Mouse (Mus musculus): ENCODE measurements around the gene Syt3. TPM values are rescaled to one million over a fixed set of nuclear protein-coding genes. Genes with fewer than 3 reads are reported as not detected.

Syt3 gene
- total RNA-seq (2021), result 10 to 100 TPM; 85.4 to 87.4 TPM
- long read RNA-seq, transcript Syt3-201 (11 exons, 2,627 nt), result minor isoform, 24 of 180 reads
- long read RNA-seq, transcript Syt3-202 (11 exons, 2,494 nt), result major isoform, 64 of 180 reads
- long read RNA-seq, partial matches to known transcripts, result 67 of 180 reads
- long read RNA-seq, other reads (novel, unspliced or antisense), result 24 of 180 reads

DNA sequence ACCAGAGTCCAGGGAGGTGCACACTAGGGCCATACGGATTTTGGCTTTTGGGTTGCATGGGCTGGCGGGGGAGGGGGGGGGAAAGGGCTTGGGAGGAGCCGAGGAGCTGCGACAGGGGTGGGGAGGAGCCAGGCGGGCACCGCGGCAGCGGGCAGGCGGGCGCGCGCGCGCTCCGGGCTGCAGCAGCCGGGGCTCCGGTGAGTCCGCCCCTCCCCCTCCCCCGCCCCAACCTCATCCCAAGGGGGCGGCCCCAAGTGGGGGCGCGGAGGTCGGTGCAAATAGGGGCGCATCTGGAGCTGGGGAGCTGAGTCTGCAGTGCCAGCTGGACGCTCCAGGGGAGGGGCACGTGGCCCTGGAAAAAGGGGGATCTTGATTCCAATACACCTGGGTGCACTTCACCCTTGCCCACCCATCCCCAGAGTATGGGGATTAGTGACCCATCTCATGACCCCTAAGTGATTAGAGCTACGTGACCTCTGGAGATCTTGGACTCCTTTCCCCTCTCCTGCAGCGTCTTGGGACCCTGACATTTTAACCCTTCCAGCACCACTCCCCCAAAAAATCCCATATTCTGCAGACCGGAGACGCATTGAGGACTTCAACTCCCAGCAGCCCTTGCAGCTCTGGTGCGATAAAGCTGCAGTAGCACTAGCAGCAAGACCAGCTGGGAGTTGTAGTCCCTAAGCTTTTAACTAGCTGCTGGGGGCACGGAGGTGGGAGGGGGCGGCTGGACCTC, at the start of gene Syt3:
Gene Syt3 (plus strand): TSS at position 123 of the 736 bp plus-strand sequence.
- DNase-seq (ENCODE audit: low spot score in 2 of 2), result peak; percentile 67 to 88

DNA sequence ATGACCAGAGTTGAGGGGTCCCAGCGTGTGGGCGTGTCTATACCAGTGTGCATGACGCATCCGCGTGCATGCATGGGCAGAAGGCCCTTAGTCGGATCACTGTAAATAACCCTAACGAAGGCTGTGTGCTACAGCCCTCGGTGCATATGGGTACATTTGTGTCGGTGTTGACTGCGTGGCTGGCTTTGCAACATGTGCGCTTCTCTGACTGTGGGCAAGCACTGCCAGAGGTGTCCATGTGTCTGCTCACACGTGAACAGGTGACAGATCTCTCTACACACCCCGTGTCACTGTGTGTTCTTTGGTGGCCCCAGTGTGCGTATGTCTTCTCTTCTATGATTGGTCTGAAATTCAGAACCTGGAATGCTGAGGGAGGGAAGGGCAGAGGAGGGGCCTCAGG, 49.8 kb upstream of the Syt3 start:
- DNase-seq (ENCODE audit: low spot score in 2 of 2), result peak in 1 of 2 experiments; percentile 26

DNA sequence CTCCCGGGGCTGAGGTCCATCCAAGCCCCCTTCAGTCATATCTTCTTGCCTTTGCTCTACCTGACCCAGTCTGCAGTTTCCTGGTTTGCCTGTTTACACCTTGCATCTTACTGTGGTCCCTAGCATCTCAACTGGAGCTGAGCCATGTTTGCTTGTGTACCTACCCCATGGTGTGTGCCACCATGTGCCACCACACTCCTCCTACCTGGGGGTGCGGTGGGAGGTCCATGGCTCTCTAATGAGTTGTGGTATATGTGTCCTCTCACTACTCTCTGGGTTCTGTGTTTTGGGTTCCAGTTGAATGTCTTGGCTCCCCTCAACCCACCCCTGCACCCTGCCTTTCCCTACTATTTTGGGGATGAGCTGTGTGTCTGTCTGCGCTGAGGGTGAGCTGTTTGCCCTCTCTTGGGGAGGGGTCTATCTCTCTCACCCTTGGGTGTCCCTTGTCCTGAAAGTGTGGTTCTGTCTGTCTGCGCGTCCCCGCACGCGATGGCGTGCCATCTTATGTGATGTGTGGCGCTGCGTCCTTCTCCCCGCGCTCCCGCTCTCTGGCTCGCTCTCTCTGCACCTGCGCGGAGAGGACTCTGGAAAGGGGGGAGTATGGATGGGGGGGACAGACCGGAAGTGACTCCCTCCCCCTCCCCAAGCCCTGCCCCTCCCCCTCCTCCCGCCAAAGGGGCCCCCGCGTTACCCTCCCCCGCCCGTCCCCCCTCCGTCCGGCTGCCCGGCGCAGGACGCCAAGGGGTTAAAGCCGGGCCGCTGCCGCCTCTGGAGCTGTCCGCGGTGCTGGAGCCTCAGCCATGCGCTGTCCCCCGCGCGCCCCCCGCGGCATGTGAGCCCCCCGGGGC, 48.6 kb upstream of the Syt3 start:
- DNase-seq (ENCODE audit: low spot score in 2 of 2), result peak in 1 of 2 experiments; percentile 49

DNA sequence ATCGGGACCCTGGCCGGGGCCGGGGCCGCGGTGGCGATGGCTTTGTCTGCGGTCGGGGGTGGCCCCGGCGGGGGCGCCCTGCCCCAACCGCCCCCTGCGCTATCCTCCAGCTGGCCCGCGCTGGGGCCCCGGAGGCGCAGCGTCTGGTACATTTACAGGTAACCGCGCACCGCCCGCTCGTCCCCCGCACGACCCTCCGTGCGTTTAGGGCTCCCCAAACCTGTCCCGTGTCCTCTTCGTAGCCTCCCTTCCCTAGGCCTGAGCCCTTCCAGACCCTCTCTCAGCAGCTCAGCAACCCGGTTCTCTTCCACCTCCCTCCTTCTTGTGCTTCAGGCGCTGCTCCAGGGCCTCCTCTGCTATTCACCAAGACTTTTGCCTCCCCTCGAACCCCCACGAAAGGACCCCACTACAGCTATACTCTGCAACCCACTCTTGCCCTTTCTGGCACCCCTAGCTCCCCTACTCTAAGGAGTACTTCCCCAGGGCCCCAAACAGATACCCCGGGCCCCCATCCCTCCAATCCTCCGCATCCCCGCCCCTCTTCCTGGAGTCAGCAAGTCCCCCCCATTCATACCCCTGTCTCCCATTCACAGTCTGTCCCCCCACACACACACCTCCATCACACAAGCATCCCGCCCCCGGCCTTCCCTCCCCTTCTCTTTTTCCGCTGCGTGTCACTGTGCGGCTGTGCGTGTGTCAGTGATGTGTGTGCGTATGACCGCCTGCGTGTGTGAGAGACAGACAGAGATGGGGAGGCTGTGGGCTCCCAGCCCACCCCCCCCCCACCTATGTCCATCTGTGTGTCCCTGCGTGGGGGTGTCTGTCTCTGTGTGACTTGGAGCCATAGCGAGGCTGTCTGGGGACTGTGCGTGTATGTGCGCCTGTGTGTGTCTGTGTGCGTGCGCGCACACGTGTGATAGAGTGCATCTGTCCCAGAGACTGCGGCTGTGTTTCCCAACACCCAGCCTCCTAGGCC, 47.6 kb upstream of the Syt3 start:
- DNase-seq (ENCODE audit: low spot score in 2 of 2), result peak in 1 of 2 experiments; percentile 78

DNA sequence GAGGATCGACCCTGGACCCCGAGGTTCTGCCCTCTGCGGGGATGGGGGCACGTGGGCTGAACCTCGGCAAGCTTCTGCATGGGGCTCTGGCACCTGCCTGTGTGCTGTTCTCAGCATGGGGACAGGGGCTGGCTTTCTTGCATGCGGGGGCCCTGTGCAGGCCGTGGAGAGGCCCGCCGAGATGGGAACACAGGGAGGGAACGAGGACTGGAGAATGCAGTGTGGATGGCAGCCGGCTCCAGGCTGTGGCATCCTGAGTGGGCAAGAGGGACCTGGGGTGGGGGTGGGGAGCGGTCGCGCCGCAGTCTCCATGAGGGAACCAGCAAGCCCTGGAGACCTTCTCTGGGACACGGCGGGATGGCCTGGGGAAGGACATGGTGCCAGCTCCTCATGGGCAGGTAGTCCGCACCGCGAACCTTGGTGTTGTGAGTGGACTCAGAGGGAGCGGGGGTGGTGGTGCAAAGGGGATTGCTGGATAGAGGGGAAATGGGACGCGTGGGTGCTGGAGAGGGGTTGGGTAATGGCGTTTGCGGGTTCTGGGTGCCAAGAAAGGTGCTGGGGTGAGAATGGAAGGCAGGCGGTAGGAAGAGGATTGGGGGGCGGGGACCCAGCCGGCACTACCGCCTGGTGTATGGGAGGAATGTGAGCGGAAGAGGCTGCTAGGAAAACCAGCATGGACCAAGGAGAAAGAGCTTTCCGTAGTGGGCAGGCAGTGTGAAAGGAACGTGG, 46.6 kb upstream of the Syt3 start:
- no peak for DNase-seq (ENCODE audit: low spot score in 2 of 2)

DNA sequence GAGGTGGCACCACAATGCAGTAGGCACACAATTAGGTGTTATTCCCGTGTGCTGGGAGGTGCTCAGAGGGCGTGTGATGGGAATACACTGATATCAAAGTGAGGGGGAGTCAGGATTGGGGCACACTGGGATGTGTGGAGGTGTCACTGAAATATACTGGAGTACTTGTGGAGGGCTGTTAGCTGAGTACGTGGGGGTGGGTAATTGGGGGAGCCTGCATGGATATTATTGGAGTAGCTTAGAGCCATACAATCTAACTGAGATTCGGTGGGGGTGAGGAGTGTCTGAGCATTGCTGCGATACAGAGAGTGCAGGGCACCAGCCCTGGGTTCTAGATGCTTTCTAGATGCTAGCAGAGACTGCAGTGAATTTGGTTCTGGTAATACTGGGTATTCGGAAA, 43.7 kb upstream of the Syt3 start:
- DNase-seq (ENCODE audit: low spot score in 2 of 2), result no peak

DNA sequence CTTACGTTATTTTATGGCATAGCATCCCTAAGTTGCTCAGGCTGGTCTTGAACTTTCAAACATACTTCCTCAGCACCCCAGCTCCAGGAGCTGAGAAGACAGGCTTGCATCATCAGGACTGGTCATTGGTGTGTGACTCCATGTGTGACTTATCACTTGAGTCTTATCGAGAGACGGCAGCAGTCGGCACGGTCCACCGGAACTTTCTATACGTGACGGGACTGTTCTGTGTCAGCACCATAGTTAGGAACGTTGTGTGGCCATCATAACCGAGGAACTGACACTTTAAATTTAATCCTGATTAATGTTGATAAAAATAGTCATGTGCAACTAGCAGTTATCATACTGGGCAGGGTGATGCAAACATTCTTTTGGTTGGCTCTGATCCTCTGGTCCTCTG, 42.8 kb upstream of the Syt3 start:
- DNase-seq (ENCODE audit: low spot score in 2 of 2), result no peak

DNA sequence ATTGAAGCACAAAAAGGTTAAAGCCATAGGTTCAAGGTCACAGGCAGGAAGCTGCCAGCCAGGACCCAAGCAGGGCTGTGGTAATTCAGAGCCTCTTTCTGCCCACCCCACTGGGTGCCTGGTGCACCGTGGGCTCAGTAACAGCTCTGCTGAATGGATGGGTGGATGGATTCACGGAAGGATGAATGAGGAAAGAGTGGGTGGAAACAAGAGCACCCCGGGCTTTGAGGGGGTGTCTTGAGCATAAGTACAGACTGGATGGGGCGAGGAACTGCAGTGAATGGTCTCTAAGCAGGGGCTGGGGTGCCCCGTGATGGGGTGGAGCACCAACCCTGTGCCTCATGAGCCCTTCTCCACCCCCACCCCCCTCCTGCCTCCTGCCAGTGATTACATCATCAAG, 42.2 kb upstream of the Syt3 start:
- no peak for DNase-seq (ENCODE audit: low spot score in 2 of 2)

DNA sequence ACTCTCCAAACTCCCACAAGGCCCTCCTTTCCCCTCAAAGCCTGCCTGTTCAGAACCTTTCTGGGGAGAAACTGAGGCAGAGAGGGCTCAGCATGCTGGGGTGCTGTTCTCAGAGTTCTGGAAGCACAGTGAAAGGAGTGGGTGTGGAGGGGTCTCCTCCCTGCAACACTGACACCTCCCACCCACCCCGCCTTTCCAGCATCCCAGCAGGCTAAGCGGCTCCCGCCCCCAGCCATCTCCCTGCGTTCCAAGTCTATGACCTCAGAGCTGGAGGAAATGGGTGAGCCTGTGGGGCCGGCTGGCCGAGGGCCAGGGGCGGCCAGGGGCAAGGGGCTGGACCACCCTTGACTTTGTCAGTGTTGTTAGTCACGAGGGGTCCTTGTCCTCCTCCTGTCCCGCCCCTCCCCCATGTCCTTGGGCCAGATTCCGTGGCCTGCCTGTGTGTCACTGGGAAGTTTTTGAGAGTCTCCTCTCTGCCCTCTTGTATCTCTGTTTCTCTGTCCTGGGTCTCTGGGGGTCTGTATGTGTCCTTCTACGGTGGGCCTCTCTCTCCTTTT, 40.4 kb upstream of the Syt3 start:
- no peak for DNase-seq (ENCODE audit: low spot score in 2 of 2)

DNA sequence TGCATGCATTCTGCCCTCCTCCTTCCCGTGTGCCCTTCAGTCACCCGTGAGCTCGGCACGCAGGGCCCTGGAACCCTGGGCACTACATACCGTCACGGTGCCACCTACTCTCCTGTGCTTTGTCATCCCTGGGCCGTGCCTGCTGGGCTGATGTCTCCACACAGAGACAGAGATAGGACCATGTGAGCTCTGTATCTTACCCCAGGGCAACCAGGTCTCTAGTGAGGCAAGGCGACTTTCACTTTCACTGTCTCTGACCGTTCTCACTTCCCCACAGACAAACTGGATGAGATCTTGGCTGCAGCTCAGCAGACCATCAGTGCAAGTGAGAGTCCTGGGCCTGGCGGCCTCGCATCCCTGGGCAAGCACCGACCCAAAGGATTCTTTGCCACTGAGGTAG, 39.3 kb upstream of the Syt3 start:
- no peak for DNase-seq (ENCODE audit: low spot score in 2 of 2)

DNA sequence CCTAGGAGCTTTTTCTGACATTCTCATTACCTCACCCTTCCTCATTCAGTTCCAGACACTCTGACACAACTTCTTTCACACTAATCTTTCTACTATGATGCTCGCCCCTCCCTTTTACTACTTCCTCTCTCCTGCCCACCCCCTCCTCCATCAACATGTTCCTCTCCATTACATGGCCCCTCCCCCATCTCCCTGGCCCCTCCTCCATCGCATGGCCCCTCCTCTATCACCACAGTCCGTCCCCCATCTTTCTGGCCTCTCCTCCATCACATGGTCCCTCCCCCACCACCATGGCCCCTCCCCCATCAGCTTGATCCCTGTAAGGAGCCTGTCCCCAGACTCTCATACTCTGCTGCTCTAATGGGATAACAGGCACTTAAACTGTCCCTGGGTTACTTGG, 34.9 kb upstream of the Syt3 start:
- no peak for DNase-seq (ENCODE audit: low spot score in 2 of 2)

DNA sequence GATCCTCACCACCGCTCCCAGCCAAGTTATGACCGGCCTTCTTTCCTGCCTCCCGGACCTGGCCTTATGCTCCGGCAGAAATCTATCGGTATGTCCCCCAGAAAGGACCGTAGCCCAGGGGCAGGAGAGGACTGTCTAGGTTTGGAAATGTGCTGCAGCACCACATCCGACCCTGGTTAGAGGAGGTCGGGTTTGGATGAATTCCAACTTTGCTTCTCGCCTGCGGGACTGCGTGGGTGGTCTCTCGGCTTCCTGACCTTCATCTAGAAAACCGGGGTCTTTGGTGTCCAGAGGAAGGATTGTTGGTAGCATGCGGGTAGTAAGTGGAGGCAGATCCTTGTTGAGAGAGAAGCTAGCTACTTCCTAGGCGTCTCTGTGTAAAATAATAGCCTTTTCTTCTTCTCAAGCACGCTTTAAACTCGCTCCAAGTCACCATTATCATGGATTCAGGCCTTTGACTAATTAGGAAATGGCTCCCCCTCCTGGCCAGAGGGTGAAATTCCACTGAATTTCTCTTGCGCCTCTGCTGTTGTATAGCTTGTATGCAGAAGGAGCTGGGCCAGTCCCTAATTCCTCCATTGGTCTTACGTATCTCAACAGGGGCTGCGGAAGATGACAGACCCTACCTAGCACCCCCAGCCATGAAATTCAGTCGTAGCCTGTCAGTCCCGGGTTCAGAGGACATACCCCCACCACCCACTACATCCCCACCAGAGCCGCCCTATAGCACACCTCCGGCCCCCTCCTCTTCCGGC, 32.8 kb upstream of the Syt3 start:
- peak in 1 of 2 experiments; percentile 94 for DNase-seq (ENCODE audit: low spot score in 2 of 2)

DNA sequence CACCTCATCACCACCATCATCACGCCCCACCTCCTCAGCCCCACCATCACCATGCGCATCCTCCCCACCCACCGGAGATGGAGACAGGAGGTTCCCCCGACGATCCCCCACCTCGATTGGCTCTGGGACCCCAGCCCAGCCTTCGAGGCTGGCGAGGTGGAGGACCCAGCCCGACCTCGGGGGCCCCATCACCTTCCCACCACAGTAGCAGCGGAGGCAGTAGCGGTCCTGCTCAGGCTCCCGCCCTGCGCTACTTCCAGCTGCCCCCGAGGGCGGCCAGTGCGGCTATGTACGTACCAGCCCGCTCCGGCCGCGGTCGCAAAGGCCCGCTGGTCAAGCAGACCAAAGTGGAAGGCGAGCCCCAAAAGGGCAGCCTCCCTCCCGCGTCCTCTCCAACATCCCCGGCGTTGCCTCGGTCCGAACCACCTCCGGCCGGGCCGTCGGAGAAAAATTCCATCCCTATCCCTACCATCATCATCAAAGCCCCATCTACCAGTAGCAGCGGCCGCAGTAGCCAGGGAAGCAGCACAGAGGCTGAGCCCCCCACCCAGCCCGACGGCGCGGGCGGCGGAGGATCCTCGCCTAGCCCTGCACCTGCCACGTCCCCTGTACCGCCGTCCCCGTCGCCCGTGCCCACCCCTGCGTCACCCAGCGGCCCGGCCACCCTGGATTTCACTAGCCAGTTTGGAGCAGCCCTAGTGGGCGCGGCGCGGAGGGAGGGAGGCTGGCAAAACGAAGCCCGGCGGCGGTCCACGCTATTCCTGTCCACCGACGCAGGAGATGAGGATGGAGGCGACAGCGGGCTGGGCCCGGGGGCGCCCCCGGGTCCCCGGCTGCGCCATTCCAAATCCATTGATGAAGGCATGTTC, 31.8 kb upstream of the Syt3 start:
- DNase-seq (ENCODE audit: low spot score in 2 of 2), result no peak

DNA sequence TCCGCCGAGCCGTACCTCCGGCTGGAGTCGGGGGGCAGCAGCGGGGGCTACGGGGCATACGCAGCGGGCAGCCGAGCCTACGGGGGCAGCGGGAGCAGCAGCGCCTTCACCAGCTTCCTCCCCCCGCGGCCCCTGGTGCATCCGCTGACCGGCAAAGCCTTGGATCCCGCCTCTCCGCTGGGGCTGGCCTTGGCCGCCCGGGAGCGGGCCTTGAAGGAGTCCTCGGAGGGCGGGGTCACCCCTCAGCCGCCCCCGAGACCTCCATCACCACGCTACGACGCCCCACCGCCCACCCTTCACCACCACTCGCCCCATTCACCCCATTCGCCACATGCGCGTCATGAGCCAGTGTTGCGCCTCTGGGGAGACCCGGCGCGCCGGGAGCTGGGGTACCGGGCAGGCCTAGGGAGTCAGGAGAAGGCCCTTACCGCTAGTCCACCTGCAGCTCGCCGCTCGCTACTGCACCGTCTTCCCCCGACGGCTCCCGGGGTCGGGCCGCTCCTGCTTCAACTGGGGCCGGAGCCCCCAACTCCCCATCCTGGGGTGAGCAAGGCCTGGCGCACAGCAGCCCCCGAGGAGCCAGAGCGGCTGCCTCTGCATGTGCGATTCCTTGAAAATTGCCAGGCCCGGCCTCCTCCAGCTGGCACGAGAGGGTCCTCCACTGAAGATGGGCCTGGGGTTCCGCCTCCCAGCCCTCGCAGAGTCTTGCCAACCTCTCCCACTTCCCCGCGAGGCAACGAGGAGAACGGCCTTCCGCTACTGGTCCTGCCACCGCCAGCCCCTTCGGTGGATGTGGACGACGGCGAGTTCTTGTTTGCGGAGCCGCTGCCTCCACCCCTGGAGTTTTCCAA, 30.9 kb upstream of the Syt3 start:
- peak in 1 of 2 experiments; percentile 40 for DNase-seq (ENCODE audit: low spot score in 2 of 2)

DNA sequence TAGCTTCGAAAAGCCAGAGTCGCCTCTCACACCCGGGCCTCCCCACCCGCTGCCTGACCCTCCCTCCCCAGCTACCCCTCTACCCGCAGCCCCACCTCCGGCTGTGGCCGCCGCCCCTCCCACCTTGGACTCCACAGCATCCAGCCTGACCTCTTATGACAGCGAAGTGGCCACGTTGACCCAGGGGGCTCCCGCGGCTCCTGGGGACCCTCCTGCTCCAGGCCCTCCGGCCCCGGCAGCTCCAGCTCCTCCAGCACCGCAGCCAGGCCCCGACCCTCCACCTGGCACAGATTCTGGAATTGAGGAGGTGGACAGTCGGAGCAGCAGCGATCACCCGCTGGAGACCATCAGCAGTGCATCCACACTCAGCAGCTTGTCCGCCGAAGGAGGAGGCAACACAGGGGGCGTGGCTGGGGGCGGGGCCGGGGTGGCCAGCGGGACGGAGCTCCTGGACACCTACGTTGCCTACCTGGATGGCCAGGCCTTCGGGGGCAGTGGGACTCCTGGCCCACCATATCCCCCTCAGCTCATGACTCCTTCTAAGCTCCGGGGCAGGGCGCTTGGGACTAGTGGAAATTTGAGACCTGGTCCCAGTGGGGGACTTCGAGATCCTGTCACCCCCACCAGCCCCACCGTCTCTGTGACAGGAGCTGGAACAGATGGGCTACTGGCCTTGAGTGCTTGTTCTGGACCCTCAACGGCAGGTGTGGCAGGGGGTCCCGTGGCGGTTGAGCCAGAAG, 30.1 kb upstream of the Syt3 start:
- DNase-seq (ENCODE audit: low spot score in 2 of 2), result no peak

DNA sequence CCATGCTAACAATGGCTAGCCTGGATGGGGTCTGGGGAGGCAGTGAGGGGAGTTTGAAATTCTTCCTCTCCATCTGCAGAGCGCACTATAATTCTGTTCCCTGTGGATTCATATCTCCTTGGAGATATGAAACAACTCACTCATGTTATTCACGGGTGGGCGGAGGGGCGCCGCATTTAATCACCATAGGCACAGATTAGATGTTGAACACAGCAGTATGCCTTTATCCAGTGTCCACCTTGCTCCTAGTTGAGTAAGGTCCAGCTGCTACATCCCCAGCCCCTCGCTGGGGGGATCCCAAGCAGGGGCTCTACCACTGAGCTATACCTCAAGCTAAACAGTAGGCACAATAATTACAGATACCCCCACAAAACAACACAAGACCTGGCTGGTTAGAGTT, 28.5 kb upstream of the Syt3 start:
- DNase-seq (ENCODE audit: low spot score in 2 of 2), result peak in 1 of 2 experiments; percentile 42
